Mouse (Mus musculus): Measurements from ENCODE around the gene Col6a1.
"Not testable (repeated sequence)": the region's sequence is repeated elsewhere in the genome, so short reads cannot be mapped to it uniquely, and the experiment has no call there.

Col6a1 gene

DNA sequence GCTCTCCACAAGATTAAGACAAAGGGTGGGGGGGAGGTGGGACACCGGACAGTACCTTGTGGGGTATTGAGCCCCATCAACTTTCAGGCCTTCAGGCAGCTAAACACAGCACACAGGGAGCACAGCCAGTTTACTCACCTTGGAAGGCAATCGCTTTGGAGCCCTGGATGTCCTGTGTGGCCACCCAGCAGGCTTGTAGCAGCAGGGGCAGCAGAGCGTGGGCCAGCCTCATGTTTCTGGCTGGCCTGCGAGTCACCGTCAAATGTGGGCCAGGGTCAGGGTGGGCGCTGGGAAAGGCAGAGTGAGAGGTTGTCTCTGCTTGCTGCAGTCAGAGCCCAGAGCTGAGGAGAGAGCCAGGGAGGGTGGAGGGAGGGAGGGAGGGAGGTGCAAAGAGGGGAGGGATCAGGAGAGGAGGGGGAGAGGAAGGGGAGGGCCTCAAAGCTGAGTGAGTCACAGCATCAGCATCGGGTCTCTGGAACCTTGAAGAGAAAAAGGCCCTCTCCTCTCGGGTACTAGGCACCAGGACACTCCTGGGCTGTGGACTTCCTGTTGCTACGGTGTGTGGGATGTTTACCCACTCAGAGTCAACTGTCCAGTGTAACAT lies at the start of gene Col6a1:
Col6a1 (minus strand) TSS at position 487 of the 604 bp plus-strand sequence.
- peak; percentile 31 for DNase-seq

DNA sequence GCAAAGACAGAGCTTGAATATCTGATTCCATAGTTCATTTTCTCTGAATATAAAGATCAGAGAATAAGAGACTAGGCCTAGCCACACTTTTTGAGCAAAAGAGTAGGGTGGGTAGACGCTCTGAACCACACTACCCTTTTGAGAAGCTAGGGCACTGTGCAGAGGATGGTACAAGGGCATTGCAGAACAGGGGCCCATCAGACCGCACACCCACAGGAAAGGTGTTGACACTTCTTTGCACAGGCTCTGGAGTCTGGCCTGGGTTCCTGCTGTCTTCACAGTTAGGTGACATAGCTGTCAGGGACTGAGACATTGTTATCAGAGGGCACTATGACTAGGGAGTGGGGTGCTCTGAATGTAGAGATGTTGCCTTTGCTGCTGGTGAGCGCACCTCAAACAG lies 45.7 kb upstream of the Col6a1 start:
- no peak for DNase-seq

DNA sequence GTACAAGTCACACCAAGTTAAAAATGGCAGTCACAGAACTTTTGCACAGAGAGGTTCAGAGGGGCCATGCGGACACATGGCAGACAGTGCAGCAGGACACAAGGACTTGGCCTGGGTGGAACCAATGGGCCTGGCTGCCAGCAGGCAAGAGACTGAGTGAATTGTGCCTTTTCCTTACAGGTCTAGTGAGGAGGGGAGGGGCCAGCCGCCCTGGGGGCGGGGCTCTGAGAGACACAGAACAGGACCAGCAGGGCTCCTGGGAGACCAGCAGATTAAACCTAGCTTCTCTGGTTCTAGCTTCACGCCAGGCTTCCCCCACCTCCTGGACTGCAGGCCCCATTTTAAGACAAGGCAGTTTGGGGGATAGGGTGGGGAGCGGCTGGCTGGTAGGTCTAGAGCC lies 45.1 kb upstream of the Col6a1 start:
- DNase-seq, result no peak

DNA sequence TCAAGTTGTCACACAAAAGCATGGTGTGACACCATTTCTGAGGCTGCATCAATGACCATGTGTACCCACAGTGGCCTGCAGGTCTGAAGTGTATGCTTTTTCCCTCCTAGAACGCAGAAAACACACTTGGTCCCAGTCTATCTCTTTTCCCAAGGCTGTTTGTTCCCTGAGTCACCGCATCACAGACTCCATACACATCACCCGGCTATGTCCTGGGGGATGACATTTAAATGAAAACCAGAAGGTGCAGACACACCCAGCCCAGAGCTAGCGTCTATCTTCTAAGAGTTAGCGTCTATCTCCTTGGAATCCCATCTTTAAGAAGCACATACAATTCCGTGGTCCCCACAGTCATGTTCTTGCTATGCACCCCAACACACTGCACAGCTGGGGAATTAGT lies 43.6 kb upstream of the Col6a1 start:
- DNase-seq, result no peak

DNA sequence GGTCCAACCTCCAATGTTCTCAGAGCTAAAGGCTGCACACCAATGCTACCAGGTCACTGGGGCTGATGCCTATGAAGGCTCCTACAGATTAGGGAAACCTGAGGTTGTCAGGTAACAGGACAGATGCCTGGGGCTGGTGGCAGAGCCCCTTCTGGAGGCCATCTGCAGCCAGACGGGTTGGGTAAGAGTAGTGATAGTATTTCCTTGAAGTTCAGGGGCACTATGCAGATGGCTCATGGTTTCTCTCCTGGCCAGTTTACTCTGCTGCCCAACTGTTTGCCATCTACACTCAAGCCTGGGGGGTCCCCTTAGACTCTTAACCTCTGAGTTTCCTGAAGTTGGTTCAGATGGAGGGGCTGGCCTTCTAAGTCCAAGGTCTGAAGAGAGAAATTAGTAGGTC lies 40.2 kb upstream of the Col6a1 start:
- no peak for DNase-seq

DNA sequence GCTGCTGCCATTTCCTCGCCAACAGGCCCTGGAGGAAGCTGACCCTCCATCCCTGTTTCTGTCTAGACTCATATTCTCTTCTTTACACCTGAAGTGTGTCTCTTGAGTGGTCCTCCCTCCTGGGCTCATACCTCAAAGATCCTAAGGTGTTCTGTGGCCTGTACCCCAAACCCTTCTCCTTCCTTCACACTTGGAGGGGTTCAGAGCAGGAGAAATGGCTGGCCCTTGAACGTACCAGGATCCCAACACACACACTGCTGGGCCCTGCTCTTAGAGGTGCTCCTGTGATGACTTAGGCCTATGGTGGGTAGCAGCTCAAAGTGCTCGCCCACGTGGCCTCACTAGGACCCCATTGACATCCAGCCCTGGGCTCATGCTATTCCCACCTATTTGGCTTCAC lies 39.0 kb upstream of the Col6a1 start:
- no peak for DNase-seq

DNA sequence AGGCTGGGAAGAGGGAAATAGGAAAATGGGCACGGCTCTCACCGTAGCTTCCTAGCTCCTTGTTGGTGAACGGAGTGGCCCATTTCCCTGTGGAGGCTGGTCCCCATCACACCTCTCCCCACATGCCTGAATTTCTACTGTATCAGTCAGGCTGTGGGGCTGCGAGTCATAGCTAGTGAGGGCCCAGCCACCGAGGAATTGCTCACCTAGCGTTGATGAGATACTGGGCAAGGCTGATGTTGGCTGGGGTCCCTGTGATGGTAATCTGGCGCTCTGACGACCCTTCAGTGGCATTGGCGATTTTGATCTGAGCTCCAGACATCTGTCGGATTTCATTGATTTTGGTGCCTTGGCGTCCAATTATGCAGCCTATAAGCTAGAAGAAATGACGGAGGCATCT lies 37.0 kb upstream of the Col6a1 start:
- no peak for DNase-seq

DNA sequence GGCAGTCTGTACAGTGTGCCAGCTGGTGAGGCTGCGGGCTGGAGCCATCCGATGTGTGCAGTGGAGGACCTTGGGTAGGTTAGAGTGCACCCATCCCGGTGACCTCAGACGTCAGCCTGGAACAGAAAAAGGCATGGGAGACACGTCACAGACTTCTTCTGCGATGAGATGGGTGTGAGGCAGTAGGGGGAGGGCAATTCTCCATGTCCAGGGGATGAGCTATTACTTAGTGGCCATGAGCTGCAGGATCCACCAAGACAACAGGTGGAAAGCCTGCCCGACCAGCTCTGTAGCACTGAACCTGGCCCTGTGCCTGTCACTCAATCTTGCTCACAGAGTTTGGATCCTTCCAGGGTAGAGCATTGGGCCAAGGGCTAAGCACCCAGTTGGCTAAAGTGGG lies 36.4 kb upstream of the Col6a1 start:
- DNase-seq, result no peak

DNA sequence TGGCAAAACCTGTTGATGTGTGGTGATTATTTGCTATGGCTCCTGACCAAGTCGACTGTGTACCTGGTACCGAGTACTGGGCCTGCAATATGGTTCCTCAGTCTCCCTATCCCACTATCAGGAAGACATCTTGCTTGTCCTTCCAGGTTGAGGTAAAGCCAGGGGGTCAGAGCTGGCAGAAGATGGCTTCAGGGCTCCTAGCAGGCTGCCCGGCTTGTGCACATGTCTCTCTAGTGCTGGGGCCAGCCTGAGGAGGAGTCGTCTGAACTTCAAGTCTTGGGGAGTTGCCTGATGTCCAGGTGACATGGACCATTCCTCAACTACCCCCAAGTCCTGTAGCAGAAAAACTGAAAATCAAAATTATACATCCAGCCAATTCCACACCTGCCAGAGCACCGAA lies 33.9 kb upstream of the Col6a1 start:
- DNase-seq, result no peak

DNA sequence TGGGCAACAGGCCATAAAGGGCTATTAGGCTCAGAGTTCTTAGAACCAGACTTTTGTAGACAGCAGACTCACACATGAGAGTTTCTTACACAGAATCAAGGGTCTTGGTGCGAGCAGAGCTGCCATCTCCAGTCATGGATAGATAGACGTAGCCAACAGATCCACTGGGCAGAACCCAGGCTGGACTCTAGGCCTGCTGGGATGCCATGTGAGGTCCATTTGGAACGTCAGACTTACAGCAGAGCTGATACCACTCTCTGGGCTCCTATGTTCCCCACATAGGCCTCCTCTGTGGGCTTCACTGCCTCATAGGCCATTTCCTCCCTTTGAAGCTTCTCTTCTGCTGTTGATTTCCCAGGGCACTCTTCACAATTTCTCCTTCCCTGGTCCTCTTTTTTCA lies 27.7 kb upstream of the Col6a1 start:
- no peak for DNase-seq

DNA sequence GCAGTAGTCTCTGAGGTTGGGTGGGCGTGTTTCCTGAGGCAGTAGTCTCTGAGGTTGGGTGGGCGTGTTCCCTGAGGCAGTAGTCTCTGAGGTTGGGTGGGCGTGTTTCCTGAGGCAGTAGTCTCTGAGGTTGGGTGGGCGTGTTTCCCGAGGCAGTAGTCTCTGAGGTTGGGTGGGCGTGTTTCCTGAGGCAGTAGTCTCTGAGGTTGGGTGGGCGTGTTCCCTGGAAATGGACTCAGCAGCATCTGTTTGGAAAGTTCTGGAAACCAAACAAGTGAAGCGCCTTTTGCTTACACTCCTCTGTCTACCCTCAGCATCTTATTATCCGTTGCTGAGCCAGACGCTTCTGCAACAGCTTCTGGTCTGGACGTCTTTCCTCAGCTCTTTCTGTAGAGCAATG lies 18.3 kb upstream of the Col6a1 start:
- DNase-seq, result not testable (repeated sequence)

DNA sequence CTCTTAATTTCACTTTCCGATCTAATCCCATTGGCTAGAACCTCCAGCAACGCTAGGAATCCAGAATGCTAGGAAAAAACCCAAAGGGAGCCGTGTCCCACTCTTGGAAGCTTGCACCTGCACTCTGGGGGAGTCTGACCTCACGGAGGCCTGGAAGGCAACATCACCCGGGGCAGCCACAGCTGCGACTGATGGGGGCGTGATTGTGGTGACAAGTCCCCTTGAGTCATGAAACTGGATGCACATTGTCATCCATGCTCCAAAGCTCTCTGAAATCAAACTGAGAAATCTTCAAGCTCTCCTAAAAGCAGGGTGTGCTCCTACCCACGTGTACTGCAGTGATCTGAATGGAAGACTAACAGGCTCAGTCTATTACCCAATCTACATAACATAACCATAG lies 10.8 kb upstream of the Col6a1 start:
- DNase-seq, result no peak

DNA sequence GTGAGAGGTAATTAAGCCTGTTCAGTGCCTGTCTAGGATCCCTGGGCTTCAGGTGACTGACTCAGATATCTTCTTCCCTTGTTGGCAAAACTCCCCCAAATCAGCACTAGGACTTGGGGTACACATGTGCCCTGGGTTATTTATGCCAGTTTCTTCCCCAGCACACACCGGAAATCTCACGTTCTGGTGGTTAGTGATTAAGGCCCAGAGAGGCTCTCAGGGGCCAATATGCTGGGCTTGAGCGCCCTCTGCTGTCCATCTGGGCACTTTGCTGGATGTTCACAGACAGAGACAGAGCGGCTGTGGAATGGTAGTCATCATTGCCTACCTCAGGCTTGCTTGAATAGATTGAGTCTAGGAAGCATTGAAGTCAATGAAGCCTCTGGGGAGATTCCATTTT lies 9.0 kb upstream of the Col6a1 start:
- DNase-seq, result peak; percentile 84

DNA sequence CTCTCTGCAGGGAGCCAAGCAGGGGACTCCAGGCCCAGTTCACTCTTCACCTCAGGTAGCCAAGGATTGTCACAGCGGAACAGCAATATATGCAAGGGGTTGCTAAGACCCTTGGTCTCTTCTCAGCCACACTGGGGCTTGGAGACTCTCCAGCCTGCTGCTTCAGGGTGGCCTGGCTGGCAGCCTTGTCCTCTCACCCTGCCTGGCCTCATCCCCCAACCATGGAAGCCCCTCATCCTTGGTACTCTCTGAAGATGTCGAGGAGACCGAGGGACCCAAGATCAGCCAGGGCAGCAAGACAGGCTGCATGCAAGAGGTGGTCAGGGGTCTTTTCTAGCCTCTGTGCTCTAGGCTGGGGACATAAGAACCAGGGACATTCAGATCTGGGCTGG lies 7.7 kb upstream of the Col6a1 start:
- DNase-seq, result no peak

DNA sequence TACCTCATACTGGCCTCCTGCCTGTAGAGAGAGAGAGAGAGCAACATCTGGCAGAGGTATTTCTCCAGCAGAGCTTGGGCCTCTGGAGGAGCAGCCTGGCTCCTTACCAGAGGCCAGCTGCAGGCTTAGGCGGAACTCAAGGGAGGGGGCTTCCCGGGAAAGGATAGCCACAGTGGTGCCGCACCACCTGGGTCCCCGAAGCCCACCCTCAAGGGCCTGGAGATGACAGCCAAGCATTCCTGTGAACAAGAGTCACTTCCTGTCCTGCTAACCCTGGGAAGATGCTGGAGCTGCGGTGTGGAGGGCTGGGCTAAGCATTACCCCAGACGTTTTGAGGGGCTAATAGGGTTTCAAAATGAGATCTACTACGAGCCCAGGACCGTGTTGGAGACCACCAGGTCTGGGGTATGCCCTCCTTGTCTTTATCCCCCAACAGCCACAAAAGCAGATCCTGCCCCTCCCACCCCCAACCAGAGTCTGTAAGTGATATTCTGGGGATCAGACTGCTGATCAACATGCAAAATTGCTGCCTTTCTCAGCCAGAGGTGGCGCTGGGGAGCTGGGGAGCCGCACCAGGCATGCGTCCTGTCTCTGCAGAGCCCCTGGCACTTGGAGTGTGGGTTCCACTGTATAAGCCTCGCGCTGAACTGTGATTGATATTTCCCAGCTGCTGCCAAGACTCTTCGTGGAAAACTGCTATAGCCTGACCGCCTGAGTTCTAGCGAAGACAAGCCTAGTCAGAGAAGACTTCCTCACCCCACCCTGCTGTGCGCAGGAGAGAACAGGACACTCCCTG lies 7.1 kb upstream of the Col6a1 start:
- DNase-seq, result peak; percentile 78

DNA sequence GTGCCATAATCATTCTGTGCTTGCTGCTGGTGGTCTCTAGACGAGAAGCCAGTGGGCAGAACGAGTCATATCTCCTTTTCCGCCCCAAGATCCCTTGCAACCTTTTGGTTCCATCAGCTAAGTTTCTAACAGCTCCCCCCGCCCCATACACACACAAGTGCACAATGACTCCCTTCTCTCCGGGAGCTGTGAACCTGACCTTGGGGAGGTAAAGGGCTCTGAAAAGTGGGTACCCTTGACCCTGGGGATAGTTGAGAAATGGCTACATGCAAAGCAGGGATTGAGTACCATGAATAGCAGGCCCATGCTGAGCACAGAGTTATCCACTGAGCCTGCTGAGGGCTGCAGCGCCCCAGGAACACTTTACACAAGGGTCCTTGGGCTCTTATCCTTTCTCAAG lies 6.4 kb upstream of the Col6a1 start:
- no peak for DNase-seq

DNA sequence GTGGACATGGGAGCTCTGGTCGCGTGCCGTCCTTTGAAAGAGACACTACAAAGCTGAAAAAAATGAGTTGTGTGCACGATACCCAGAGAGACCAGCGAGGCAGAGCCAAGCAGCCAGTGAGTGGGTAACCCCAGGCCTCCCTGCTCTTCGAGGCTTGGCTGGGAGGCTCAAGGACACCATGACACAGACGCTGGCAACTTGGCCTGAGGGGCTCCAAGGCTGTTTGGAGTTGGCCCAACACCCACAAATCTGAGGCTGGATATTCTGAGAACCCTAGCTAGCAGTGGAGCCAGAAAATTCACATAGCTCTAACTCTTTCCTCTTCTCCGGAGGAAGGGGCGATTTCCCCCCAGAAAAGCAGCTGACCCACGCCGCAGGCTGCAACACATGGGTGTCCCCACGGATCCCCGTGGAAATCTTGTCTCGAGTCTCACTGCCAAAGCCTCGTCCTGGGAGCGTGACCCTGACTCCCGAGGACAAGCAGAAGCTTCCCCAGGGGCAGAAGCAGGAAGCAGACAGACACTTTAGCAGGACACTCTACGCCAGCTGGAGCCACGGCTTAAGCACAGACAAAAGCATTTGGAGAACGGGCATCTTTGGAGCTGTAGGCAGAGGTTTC lies 5.8 kb upstream of the Col6a1 start:
- DNase-seq, result peak; percentile 39

DNA sequence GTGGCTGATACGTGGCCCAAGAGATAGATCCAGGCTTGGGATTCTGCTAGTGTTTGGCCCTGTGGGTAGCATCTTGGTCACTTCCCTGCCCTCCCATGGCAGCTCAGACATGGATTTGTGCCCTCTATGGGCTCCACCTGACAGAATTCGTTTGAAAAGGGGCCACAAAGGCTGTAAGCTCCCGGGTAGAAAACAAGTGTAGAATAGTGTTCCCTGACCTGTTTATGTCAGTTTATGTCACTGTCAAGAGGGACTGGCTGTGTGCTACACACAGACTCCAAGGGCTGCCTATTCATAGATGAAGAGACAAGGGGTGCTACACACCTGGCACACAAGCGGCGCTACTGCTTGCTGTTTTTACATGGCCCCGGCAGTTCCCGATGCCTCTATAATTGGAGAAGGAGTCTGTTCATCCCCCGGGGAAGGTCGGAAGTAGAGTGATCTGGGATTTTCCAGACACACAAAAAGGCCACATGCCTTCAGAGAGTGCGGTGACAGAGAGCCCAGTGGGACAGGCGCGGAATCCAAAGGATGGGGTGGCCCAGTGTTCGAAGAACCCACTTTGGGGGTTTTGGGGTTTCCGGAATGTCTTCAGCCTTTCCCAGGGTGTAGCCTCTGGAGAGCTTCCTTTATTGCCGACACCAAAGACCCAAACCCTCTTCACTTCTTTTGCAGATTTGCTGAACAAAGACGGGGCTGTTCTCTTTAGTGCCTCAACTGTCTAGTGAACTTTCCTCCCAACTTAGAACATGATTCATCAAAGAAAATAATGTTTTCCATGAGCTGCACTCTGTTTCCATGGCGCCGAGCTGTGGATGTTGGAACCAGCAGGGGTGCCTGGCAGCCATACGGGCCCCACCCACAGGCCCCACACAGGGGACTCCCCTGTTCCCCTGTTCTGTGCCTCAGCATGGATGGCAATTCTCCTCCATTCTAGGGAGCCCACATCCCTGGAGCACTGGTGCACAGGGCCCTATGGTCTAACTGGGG lies 4.0 kb upstream of the Col6a1 start:
- no peak for DNase-seq

DNA sequence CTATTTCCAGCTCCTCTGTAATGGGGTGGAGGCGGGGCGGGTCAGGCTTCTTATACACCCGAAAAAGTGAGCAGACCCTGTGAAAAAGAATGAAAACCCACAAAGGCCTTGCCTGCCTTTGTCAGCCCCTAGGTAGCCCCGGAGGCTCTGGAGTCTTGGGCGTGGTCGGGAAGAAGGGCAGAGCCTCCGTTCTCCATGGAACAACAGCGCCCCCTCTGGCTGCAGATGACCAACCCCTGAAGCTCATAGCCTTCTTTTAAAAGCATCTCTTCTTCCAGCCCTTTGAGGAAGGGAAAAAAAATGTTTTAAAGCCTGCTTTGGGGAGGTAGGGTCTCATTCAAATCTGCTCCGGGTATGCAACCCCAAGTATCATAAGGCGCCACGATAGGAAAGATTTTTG lies 2.4 kb upstream of the Col6a1 start:
- peak; percentile 73 for DNase-seq

DNA sequence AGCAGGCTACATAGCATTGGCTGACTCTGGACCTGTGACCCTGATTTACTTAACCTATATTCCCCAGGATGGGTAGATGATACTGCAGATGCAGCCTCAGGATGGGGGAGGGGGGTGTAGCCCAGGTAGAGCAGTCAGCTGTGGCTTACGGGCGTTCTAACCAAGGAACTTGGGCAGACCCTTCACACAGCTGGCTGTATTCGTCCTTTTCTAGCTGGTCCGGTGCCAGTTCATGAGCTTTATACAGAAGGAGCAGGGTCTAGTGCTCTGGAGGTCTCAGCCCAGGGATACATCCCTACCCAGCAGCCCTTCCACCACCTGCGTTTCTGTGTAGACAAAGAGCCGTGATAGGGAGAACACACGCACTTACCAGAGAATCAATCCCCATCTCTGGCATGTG lies 1.3 kb upstream of the Col6a1 start:
- DNase-seq, result no peak

DNA sequence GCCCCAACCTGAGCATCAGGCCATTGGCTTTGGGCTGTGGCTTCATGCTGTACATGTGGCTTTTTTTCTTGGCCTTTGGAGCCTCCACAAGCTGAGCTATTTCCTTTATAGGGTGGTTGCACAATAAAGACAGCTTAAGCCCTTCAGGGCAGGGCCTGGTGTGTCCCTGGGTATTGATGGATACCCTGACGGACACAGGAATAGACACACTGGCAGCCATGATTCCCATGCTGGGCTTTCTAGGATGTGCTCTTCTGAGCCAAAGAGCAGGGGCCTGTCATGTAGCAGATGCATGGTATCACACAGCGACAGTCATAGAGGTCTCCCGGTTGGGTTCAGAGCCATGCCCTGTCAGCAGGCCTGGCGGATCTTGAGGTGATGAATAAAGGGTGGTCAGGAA lies 898 bp upstream of the Col6a1 start:
- DNase-seq, result no peak

DNA sequence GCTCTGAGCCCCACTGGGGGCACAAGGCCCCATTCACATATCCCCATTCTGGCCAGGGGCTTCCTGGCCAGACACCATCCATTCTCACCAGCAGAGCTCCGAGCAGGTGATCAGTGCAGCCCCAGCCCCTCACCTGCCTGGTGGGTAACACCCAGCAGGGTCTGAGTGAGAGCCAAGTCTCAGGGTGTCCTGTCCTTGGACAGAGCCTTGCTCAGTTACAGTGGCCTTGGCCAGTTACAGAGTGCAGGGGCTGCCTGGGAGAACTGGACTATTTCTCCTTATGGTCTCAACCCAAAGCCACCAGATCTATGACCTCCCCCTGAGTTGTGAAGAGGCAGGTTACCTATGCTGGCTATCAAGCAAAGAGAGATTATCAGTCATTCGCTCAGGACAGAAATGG lies 871 bp downstream of the Col6a1 start:
- no peak for DNase-seq

DNA sequence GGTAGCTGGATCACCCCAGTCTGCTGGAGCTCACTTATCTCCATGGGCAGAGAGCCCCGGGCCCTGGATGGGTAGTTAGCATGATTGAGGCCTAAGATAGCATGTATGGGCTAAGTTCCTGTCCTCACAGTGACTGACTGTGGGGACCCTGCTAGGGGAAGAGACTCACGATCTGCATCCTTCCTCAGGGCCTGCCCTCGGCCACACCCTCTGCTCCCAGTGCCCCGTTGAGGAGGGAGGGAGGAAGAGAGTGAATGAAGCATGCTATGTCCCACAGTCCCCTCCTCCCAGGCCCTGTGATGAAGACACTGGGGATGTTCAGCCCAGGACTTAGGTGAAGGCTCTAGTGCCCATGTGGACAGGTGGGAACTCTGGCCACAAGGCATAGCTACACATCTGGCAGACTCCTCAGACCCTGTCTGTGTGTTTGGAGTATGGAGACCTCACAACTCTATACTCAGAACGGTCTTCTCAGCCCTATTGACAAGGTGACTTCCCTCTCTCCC lies 1.7 kb downstream of the Col6a1 start:
- no peak for DNase-seq
